Mouse (Mus musculus): ENCODE measurements around the gene Fam181b.

GRCm38 (mm10) chr7:93110370-93110965, 30.8 kb downstream of the Fam181b start:
- TF ChIP-seq TAL1 (IDR thresholded peaks at IDR 0.05; ENCODE audit: low read length) (no peak), GATA1 (IDR thresholded peaks at IDR 0.05; ENCODE audit: low read length) (no peak)

All from erythroblast, embryonic 14.5 days (primary cell).